Mouse (Mus musculus): ENCODE measurements at regions not wholly inside any gene's neighbourhood (a gene's known extent, or its start where the extent isn't known, plus 50 kb on each side); places are given as distances from the start of the nearest gene placed in this dataset.
A peak's percentile ranks its signal among the peaks of the same experiment; 100 is the strongest.
"Not testable (repeated sequence)": the region's sequence is repeated elsewhere in the genome, so short reads cannot be mapped to it uniquely, and the experiment has no call there.

DNA sequence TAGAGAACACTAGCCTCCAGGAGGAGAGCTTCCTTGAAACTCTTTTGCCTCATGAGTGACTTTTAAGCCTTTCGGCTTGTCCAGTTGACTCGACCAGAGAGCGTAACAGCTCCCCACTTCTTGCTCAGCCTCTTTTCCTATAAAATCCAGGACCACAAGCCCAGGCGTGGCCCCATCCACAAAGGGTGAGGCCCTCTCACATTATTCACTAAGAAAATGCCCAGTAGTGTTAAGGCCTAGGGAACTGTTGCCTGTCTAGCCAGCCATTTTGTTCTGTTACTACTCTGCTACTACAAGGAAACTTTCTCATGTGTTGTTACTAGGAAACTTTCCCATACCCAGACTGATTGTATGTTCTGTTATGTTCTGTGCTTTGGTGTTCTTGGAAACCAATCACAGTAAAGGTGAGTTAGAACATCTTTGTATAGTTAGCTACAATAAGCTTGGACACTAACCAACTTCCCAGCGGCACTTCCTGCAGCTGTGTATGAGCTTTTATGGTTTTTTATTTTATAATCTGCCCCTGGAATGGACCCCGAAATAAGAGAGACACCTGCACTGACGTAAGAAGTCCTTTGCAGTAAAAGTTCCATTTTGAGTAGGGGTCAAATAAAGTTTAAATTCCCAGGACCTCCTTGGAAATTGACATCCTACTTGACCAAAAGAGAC lies 162.1 kb downstream of the Akr1d1 start:
- ATAC-seq (replicated peaks; ENCODE audit: low FRiP score, low TSS enrichment, poor library complexity, severe bottlenecking): no peak

DNA sequence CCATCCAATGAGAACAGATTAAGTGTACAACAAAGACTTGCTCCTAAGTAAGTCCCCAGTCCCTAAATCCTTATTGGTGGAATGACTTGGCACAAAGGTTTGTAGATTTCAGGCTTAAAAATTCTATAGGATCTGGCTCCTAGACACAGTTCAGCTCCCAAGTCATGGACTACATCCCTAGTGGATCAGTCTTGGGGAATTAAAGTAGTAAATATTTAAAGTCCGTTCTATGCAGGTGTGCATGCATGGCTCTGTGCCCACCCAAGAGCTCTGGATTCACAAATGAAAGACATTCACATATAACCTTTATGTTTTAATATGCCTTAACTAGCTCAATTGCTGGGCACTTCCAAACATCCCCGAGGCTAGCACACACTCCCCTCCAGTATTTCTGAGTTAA lies 162.8 kb downstream of the Akr1d1 start:
- no peak for ATAC-seq (replicated peaks; ENCODE audit: low FRiP score, low TSS enrichment, poor library complexity, severe bottlenecking)

DNA sequence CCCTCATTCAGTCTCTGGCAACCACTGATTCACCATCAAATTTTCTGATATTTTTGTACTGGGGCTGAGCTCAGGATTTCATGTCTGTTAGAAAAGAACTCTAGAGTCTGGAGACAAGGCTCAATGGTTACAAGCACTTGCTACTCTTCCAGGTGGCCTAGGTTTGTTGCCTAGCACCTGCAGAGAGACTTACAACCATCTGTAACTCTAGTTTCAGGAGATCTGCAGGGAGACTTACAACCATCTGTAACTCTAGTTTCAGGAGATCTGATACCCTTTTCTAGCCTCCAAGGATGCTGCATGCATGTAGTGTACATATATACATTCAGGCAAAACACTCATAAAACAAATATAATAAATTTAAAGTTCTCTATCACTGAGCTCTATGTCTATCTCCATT lies 166.1 kb downstream of the Akr1d1 start:
- ATAC-seq (replicated peaks; ENCODE audit: low FRiP score, low TSS enrichment, poor library complexity, severe bottlenecking): no peak

DNA sequence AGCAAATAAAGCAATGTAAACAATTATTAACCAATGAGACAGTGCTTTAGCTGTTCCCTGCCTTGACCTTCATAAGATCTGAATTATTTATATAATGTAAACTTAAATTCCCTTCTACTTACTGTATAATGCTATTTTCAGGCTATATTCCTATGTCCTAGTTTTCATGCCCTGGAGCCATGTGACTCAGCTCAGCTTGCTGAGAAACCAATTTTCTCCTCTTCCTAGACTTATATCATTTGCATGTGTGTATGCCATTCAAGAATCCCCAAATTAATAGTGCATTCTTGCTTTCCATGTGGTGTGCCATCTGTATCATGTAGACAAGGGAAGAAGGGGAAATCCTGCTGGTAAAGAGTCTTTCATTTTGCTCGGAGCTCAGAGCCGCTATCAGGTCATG lies 166.7 kb upstream of the Trim24 start:
- no peak for ATAC-seq (replicated peaks; ENCODE audit: low FRiP score, low TSS enrichment, poor library complexity, severe bottlenecking)

DNA sequence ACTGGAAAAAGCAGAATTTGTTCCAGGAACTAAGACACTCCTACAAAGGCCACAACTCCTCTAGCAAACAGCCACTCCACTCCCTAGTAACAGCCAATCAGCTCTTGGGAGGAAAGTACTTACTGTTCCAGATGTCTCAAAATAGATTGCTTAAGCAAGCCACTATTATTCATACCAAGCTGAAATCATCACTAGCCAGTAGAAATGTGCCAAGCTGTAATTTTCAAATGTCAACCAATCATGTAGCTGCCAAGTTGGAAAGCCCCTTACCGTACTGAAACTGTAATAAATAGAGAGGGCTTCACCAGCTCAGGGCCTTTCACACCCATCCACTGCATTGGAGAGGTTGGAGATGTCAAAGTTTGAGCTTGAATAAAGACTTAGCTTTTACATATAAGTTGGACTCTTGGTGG lies 164.9 kb upstream of the Trim24 start:
- ATAC-seq (replicated peaks; ENCODE audit: low FRiP score, low TSS enrichment, poor library complexity, severe bottlenecking): no peak

DNA sequence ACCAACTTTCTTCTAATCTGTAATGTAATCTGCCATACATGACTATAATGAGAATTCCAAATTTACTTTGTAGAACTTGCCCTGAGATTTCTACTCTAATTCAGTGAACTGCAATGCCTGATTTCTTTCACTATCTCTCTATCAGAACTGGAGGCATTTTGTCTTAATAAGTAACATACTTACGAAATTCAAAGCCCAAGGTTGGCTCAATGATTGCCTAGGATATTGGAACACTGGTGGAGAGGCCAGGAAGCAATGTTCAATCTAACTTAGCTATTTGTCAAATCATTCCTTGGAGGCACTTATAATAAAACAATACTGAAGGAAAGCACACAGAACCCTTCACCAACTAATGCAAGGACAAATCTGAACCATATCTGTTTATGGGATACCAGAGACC lies 162.9 kb upstream of the Trim24 start:
- not testable (repeated sequence) for ATAC-seq (replicated peaks; ENCODE audit: low FRiP score, low TSS enrichment, poor library complexity, severe bottlenecking)

DNA sequence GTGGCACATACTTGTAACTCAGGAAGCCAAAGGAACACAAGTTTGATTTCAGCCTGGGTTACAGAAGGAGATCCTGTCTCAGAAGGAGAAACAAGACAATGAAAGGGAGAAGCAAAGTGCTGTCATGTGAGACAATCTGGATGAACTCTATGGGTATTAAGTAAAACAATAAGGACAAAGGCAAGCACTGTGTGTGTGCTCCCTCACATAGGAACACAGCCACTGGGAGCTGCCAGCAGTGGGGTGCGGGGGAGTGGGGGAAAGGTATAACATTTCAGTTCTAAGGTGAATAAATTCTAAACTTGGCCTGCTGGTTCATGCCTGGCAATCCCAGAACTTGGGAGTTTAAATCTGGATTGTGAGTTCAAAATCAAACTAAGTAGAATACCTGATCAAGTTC lies 158.8 kb upstream of the Trim24 start:
- no peak for ATAC-seq (replicated peaks; ENCODE audit: low FRiP score, low TSS enrichment, poor library complexity, severe bottlenecking)

DNA sequence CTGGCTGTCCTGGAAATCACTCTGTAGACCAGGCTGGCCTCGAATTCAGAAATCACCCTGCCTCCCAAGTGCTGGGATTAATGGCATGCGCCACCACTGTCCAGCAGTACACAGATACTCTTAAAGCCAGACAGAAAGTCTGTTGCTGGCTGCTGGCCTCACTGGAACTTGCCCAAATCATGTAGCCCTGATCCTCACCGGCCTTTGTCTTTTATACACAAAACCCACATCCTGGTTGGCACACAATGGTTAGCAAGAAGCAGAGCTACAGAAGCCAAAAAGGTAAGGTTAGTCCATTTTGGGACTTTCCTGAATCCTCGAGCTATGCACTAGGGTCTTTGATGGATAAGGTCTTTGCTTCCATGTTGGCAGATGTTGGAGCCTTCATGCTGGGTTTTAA lies 157.2 kb upstream of the Trim24 start:
- no peak for ATAC-seq (replicated peaks; ENCODE audit: low FRiP score, low TSS enrichment, poor library complexity, severe bottlenecking)

DNA sequence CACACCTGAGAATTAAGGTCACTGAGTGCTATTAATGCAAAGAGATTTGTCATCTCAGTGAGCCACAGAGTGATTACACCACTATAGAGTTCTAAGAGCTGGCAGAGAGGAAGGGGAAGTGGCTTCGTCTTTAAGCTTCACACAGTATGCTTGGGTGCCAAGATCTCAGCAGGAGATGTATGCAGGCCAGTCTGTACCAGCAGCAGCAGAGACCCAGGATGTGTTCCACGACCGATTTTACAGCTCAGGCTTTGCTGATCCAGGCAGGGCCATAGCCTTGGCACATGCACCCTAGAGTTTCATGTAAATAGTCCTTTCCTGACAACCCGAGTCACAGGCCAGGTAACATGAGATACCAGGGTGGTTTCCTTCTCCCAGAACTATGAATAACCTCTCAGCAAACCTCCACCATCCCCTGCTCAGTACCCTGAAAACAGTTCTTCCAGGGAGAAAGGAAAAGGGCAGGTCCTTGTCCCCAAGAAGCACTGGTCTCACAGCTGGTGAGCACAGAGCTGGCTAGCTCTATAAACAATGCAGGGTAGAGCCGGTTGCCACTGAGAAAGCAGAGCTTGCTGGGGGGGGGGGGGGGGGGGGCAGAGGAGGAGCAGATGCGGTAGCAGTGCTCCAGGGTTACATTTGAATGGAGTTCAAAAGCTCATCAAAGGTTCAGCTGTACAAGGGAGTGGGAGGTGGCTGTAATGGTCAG lies 156.2 kb upstream of the Trim24 start:
- no peak for ATAC-seq (replicated peaks; ENCODE audit: low FRiP score, low TSS enrichment, poor library complexity, severe bottlenecking)

DNA sequence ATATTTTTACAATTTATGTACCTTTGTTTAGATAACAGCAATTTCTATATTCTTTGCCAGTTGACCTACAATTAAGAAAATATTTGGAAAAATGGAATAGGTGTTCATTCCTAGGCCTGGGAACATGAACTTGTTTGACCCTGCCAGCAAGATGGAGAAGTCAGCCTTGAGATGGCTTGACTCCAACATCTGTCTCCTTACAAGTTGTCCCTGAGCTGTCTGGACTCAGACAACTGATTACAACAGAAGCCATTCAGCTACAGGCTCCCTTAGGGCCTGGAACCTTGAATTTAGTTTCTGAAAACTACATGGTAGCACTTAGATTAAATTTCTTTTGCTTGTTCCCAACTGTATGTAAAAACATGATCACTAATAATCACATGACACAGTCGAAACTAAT lies 148.9 kb upstream of the Trim24 start:
- no peak for ATAC-seq (replicated peaks; ENCODE audit: low FRiP score, low TSS enrichment, poor library complexity, severe bottlenecking)

DNA sequence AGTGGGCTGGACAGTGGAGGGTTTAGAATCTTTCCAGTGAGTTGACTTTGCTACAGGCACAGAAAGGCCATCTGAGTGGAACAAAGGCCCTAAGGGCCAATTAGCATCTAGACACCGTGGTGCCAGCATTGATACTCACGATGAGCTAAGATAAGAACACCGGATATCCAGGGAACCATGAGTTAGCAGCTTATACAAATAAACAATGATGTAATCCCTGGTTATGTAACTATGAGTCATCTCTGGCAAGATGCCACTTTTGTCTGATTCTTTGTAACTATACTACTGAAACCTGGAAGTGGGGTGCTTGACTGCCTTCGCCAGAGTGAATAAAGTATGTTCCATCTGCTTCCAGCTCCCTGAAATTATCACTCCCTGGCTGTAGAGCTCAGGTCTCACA lies 147.3 kb upstream of the Trim24 start:
- ATAC-seq (replicated peaks; ENCODE audit: low FRiP score, low TSS enrichment, poor library complexity, severe bottlenecking): 0 out of 2 replicates have a peak, but pooled peaks have one; percentile 10

DNA sequence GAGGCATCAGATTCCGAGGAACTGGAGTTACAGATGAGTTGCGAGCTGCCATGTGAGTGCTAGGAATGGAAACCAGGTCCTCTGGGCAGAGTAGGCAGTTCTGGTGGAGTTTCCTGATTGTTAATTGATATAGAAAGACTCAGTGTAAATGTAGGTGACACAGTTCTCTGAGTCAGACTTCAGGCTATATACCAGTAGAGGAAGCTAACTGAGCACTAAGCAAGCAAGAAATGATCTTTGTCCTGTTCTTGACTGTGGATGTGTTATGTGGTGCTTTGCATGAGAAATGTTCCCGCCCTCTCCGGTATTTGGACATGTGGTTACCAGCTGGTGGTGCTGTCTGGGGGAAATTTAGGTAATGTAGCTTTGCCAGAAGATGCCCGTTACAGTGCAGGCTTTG lies 146.4 kb upstream of the Trim24 start:
- no peak for ATAC-seq (replicated peaks; ENCODE audit: low FRiP score, low TSS enrichment, poor library complexity, severe bottlenecking)

DNA sequence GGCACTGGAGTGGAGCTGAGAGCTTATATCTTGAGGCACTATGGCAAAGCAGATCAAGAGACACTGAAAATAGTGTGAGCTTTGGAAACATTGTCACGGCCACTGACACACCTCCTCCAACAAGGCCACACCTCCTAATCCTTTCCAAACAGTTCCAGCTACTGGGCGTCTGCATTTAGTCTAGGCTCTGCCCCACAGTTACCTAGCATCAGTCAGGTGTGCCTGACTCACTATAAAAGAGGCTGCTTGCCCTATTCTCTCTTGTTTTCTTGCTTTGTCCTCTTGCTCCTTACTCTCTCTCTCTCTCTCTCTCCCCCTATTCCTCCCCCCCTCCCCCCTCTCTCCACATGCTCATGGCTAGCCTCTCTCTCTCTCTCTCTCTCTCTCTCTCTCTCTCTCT lies 142.0 kb upstream of the Trim24 start:
- no peak for ATAC-seq (replicated peaks; ENCODE audit: low FRiP score, low TSS enrichment, poor library complexity, severe bottlenecking)

DNA sequence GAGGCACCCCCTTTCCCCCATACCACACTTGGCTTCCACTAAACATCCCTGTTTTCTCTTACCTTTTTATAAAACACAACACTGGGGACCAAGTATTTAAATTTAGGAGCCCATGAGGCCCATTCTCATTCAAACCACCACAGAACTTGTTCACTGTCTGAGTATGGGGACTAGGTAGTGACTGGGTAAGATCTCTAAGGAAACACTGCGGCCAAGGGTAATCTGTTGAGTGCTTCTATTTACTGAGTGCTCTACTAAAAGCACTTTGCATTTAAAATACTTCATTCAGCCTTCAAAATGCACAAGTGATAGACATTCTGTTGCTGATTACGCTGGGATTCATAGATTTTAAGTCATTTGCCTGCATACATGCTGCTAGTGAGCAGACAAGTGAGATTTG lies 141.4 kb upstream of the Trim24 start:
- ATAC-seq (replicated peaks; ENCODE audit: low FRiP score, low TSS enrichment, poor library complexity, severe bottlenecking): no peak

DNA sequence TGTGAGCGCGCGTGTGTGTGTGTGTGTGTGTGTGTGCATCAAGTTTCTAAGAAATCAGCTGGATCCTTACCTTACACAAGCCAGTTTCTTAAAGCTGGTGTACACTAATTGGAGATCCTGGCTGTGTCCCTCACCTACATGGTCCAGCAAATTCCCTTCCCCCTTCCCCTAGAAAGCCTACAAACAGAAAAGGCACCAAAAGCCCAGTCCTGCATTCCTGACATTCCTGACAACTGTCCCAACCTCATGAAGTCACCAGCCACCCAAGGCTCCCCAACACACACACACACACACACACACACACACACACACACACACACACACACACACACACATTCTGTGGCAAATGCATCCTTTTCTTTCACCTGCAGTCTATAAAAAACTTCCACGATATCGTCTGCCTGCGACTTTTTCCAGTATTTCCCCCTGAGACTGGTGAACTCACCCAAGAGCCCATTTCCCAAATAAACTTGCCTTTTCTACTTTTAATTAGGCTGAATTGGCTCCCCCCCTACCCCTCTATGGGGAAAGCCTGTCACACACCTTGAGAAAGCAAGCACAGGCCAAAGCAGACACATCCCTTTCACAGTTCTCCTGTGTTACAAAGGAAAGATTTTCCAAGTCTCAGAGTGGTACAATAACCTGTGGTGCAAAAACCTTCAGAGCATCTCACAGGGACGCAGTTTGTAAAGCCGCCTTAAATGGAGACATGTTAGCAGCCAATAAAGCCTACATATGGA lies 139.9 kb upstream of the Trim24 start:
- ATAC-seq (replicated peaks; ENCODE audit: low FRiP score, low TSS enrichment, poor library complexity, severe bottlenecking): no peak

DNA sequence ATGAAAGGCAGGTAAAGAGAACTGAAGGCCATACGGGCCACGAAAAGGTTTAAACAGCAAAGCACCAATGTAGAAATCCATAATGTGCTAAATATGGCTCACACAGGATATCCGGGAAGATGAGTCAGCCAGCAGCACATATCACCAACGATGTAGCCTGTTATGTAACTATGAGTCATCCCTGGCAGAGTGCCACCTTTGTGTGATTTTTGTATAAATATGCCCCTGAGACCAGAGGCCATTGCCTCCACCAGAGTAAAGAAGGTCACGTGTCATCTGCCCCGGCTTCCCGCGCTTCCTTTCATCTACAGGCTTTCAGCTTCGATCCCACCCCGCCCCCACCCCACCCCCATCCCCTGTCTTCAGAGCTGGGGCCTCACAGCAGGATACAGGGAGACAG lies 138.2 kb upstream of the Trim24 start:
- ATAC-seq (replicated peaks; ENCODE audit: low FRiP score, low TSS enrichment, poor library complexity, severe bottlenecking): no peak

DNA sequence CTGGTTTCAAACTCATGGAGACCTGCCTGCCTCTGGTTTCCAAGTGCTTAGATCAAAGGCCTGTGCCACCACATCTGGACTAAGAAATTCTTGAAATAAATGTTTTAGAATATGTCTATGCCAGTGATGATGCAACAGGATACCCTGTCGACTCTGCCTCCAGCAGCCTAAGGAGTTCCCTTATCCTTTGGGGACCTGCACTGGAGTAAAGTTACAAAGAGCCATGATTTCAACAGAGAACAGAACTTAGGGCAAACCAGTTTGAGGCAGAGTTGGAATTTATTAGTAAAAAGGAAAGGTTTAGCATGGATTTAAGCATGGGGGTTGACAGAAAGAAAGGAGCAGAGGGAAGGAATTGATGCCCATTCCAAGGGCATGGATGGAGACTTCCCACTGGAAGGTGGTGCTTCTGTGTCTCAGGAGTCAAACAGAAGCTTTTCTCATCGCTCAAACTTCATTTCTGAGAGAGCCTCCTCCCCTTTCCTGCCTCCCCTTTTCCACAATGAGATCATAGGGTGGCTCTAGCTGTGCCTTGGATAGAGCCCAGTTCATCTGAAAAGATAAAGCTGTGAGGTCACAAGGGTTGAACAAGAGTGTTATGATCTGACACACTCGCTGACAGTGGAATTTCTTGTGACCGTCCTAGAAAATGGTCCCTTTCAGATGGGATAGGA lies 135.2 kb upstream of the Trim24 start:
- ATAC-seq (replicated peaks; ENCODE audit: low FRiP score, low TSS enrichment, poor library complexity, severe bottlenecking): no peak

DNA sequence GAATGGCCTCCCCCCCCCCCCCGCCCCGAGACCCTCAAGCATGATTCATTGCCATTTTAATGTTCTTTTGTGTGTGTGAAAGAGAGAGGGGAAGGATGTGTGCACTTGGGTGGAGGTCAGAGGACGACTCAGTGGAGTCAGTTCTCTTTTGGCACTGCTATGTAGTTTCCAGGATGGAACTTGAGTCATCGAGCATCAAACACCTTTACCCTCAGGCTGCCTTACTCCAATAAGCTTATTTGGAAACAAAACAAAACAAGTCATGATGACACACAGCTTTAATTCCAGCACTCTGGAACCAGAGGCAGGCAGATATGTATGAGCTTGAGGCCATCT lies 134.7 kb upstream of the Trim24 start:
- ATAC-seq (replicated peaks; ENCODE audit: low FRiP score, low TSS enrichment, poor library complexity, severe bottlenecking): no peak

DNA sequence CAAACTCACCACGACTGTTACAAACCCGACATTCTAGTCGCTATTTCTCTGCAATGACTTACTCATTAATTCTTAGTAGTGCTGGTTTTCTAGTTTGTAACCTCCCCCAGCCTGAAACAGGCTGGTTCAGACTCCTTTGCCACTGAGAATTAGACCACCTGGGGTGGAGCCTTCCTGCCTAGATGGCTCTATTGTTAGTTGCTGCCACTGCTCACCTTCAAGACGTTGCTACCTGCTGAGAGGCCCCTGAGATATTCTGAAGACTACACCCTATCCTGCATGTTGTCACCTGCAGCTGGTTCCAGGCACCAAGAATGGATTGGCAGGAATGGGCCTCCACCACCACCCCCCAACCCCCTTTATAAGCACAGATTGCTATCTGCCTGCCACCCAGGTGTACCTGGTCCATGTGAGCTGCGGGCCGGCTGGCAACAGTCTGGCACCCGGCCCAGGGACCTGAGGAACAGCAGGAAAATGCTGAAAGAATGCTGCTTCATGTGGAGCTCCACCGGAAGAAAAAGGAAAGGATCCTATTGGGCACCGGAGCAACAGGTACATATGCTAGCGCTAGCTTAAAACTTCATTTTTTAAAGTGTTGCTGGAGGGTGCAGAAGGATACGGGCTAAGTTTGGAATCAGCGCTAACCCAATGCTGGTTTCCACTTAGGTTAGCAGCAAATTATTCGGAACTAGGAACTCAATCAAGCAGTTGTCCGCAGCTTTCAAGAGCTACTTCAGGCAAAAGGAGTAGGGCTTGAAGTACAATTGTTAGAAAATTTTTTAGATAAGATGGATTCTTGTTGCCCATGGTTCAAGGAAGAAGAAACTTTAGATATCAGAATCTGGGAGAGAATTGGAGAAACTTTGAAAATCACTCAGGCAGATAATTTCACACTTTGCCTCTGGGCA lies 129.4 kb upstream of the Trim24 start:
- no peak for ATAC-seq (replicated peaks; ENCODE audit: low FRiP score, low TSS enrichment, poor library complexity, severe bottlenecking)
